Mouse (Mus musculus) hindbrain, embryonic 12.5 days (tissue): ENCODE results near the gene Lair1. TPM values are rescaled to one million over a fixed set of nuclear protein-coding genes. Genes with fewer than 3 reads are reported as not detected.

ENCODE experiments used
- polyA plus RNA-seq: library from polyadenylated mRNA; unstranded; fragments of >200 nt; fragmentation: Nextera tagmentation; extraction: Ambion mirVana; gene quantifications from 2 replicates; pipeline ENCODE4 v1.2.1, GENCODE M21; 2016

Lair1 gene
- polyA plus RNA-seq, 1 experiment from 2014 or later = 1.8 TPM

Other genes starting within 250 kb of the Lair1 start
- gene Gm15448, start 237.5 kb downstream of the Lair1 start, polyA plus RNA-seq = not detected in 2 replicates
- gene Pira2, start 218.2 kb downstream of the Lair1 start, polyA plus RNA-seq = 0.10 TPM in 1 of 2 replicates, not detected in the other
- gene Gm14548, start 165.1 kb downstream of the Lair1 start, polyA plus RNA-seq = not detected in 2 replicates
- gene Lilra6, start 147.7 kb downstream of the Lair1 start, polyA plus RNA-seq = not detected in 2 replicates
- gene Ttyh1, start 56.2 kb upstream of the Lair1 start, polyA plus RNA-seq = 108 and 110 TPM in 2 replicates
- gene Leng8, start 73.8 kb upstream of the Lair1 start, polyA plus RNA-seq = 115 and 118 TPM in 2 replicates
- 3.6 and 4.3 TPM in 2 replicates for gene Leng9, start 87.2 kb upstream of the Lair1 start, polyA plus RNA-seq
- 24.2 and 25.7 TPM in 2 replicates for gene Cdc42ep5, start 101.7 kb upstream of the Lair1 start, polyA plus RNA-seq
- gene Lilra5, start 174.6 kb upstream of the Lair1 start, polyA plus RNA-seq = not detected in 2 replicates